Mouse (Mus musculus) spleen, postnatal 14 days (tissue): ENCODE measurements around the gene E2f8.

Experiments
- DNase-seq, 2 experiments: peaks; one replicate each; pipeline ENCODE4 v3.0.0; 2021 to 2022; ENCODE audit warnings: low spot score in 2 of 2

Gene E2f8

DNA sequence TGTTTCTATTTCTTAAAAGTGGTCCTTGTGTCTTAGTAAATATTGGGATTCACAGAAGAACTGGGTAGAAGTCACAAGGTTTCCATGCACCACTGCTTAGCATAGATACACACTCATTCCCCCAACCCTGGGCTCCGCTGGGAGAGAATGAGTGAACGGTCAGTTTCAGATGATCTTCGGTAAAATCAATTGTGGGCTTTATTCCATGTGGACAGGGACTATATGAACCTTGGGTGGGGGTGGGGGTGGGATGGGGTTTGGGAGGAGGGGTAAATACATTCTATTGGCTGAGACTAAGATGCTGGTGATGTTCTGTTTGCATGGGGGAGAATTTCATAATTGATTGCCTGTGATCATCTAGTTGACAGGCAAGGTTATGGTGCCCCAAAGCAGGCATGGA is 25.9 kb downstream of the E2f8 start:
- DNase-seq: no peak

DNA sequence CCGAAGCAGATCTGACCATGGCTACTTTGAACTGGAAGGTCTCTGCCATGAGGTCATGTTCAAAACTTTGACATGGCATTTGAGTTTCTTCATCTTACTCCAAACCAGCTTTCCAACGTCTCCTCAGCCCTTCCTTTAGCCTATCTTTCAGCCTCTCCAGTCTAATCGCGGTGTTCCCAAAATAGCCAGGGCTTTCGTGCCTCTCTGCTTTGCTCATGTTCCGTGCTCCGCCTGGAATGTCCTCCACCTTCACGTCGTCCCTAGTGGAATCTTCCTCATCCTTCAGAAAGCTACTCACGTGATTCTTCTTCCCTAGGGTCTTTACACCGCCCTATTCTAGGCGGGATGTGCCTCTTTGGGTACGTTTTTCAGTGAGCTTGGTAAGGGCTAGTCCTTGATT is 27.9 kb downstream of the E2f8 start:
- no peak for DNase-seq

DNA sequence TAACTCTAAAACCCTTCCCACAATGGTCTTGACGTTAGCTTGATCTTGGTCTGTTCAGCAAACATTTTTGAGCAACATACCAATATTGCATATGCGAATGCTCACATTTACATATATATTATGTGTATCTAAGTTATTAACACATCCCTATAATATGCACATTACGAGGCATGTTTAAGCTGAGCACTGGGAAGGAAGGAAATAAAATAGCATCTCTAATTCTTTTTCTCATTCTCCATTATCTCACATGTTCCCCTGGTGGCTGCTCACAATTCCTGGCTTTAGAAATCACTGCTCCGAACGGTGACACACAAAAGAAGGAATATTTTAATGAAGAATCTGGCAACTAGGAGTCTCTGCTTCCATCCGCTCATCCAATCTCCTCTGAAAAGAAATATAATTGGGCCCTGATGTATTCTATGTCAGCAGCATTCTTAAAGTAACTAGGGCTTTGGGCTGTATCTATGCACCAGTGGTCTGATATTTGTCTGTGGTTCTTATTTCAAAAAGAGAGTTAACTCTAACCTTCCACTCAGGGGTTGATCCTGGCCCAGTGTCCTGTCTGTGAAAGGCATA is 29.8 kb downstream of the E2f8 start:
- DNase-seq: no peak

DNA sequence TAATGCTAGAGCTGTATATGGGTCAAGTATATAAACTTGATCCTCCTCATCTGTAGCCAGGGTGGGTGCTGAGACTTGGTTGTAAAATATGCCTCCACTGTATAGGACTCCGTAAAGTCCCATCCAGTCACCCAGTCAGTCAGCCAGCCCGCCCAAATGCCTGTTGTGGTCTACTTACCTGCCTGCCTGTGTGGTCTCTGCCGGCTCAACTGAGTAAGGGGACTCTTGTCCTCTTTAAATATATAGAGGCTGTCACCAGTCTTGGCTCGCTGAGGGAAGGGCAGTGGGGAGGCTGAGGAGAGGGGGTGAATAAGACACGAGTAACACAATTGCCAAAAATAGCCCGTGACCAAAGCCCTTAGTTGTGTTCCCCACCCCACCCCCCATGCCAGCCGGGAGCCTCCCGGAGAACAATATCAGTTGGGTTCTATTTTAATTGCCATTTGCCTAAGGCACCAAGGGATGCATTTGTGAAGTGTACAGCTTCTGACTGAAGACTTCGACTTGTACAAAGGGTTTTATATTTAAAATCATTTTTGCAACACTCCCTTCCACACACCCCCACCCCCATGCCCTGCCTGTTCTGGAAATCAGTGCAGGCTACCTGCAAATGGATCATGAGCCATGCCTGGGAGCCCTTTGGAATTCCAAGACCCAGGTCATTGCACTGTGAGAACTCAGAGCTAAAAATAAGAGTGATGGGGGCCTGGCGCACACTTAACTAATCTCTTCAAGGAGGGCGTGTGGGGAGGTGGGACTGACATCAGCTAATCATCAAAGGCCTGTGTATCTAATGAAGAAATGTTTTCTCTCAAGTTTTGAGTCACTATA is 33.4 kb downstream of the E2f8 start, which contains the start of gene Csrp3:
Gene Csrp3 (minus strand): TSS at position 214 of the 831 bp plus-strand sequence.
- no peak for DNase-seq

DNA sequence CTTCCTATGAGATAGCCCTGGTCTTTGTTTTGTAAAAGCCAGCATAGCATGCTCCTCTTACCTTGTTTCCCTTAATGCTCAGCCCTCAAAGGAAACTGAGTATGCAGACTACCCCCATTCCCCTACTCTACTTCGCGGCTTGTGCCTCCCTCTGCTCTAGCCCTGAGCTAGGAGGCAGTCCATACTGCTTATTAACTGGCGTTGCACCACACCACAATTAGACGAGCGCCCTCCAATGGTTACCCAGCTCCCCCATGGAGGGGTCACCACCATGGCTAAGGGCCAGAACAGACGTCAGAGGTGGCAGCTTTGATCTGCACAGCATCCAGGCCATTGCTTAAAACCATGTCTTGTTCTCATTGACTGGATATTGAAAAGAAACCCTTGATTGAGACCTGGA is 34.6 kb downstream of the E2f8 start:
- DNase-seq: no peak

DNA sequence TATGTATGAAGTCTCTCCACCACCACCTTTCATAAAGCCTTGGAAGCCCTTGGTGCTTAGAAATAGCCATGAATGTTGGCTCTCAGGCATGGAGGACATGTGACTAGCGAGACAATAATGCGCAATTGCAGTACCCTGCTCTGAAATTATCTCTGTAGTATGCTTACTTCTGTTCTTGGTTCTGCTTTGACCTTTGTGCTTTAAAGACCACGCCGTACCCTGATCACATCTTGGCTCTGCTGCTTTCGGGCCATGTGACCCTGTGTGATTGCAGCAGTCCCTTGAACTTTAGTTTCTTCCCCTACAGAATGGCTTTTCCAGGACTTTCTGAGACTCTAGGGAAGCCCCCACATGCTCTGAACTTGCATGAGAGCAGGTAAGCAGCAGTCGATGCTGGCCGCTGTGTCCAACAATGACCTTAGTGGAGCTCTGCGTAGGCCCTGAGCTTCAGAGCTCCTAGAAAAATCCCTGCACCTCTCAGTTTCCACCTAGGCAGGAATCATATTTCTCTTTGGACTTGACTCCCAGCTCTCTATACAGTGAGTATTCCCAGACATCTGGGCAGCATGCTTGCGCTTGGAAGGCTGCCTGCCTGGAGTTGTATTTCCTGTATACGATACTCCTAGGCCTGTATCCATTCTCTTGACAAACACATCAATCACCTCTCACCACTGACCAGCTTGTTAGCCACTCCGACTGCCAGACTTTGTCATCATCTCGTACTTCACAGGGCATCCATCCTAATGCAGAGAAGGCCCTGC is 36.0 kb downstream of the E2f8 start:
- no peak for DNase-seq

DNA sequence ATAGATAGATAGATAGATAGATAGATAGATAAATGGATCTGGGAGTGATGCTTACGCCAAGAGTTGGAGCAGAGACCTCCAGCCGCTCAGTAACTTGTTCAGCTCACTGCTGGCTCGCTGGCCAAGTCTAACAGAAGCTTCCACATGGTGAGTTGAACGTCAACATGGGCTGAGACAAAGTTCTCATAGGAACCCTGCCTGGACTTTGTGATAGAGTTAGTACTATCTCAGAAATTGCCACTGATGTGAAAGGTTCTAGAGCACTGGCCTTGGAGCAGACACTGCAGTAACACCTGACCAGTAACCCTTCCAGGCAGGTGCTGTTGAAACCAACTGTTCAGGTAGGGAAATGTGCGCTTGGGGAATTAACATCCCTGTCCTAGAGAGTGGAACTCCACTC is 37.9 kb downstream of the E2f8 start:
- no peak for DNase-seq

DNA sequence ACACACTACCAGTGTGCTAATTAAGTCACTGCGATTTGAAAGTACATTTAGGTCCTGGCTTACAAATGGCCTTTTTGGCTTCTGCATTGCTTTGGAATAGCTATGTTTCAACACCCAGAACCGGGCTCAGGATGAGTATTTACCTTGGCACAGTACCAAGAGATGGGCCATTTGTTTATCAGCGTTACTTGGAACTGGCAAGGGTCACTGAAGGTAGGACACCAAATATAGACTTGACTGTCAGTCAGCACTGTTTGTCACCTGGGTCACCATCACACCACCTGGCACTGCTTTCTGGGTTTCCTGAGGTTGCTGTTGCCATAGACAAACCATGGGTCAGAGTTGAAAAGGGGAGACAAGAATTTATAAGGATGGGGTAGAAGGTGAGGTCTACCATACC is 39.0 kb downstream of the E2f8 start:
- no peak for DNase-seq

DNA sequence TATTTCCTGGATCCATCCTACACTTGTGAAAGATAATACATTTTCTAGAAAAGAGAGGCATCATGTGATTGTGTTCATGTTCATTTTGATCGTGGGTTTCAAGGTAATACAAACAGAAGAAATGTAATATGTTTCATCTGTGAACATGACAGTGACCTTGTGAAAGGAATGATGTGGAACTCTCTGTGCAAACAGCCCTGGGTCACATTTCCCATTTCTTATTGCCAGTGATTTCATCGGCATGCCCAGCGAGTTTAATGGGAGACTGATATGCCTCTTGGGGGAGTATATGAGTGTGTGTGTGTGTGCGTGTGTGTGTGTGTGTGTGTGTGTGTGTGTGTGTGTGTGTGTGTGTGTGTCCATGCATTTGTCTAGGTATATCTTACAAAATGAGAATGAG is 39.9 kb downstream of the E2f8 start:
- DNase-seq: no peak

DNA sequence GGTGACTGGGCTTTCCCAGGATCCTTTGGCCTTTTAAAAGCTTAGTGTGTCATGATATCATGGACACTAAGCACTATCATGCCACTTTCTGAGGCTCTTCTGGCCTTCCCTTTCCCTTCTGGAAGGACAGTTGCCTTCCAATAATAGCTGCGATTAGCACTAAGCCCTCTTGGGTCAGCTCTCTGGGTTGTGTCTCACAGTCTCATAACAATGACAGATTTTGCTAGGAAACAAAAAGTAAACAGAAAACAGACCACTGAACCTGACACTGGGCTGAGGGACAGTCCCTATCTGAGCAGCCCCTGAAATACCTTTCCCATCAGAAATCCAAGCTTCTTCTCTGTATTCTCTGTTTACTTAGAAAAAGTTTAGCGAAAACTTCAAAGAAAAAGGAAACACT is 40.9 kb downstream of the E2f8 start:
- DNase-seq: no peak

DNA sequence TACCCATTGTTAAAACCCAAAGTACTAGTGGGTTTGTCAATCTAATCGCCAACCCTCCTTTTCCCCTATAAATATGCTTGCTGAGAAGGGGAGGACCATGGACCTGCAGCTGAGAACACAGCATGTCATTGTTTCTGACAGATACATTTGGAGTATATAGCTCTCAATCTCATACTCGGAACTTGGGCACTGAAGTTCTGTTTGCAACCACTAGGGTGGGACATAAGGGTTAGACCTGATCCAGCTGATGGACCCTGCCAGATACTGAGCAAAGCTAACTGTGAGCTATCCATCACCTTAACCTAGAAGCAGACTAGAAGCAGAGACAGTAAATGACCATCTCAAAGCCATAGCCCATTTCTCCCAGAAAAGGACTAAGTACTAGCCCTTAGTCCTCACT is 43.0 kb downstream of the E2f8 start:
- DNase-seq: no peak

DNA sequence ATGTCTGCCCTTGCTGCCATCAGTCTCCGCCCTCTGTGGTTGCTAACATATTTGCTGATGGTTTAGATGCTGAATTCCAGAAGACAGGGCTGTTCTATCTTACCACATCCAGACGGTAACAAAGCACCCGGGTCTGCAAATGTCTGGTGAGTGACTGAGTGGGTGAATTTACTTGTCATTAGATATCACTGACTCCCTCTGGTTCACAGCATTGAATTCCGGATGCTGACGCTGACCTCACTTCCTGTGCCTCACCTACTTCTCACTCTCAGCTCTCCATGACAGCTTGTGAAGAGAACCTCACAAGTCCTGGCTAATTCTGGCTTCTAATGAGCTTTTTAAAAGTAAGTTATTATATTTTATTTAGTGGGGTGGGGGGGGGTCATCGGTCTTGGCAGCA is 44.4 kb downstream of the E2f8 start:
- DNase-seq: no peak

DNA sequence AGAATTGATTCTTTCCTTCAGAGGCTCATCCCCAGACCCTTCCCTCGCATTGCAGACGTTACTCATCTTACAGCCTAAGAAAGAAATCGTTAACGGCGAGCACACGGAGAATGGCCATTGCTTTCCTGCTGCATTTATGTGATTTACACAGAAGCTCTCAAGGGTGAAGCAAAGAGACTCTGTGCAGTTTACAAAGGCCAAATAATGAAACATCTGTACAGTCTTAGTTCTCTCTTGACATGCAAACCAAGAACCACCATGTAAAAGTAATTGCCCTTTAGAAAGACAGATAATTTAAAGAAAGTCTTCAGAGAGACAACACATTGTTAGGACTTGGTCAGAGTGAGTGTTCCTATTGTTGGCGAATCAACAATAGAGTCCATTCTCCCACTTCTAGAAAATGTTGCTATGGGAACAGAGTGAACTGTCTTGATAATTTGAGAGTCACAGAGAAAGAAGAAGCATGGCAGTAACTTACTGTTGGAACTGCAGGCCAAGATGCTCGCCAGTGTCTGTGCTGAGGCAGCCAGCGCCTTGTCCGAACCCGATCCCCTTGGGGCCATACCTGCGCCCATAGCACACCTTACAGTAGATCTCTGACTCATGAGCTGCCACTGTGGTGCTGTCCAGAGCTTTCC is 46.3 kb downstream of the E2f8 start:
- no peak for DNase-seq

DNA sequence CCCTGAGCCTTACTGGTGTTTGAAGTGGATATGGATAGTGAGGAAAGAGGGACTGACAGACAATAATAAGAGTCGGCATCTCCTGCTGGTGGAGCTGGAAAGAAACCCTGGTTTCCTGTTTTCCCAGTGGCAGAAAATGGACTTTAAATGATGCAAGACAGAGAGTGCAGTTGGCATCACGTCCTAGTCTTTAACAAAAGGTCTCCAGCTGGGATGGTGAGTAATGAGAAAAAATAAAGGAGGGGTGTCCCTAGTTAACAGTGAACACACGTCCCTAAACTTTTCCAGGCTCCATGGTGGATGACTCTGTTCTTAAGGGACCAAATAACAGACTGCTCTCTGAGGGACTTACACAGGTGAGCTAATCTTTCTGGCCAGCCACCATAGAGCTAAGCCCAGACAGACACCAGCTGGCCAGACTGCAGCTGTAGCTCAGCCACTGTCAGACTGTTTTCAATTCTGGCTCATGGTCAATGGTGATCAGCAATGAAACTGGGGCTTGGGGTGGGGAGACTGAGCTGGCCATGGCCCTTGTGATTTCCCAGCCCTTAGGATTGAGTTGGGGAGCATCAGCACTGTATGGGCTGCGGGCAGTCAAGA is 46.9 kb downstream of the E2f8 start:
- DNase-seq: no peak

DNA sequence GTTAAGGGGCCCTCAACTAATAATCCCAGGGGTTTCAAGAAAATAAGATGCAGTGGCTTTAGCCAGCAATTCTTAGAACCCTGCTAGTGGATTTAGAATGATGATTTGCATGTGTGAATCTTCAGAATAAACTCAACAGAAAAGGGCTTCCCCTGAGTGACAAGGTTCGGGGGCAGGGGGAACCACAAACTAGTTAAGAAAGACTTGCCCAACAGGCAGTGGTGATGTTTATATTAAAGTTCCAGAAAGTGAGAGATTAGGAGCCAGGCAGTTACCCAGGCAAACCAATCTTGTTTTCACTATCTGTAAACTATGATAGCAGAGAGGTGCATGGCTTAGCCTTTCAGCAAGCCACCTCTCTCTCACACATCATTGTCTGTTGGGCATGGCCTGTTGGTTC is 48.7 kb downstream of the E2f8 start:
- DNase-seq: no peak

DNA sequence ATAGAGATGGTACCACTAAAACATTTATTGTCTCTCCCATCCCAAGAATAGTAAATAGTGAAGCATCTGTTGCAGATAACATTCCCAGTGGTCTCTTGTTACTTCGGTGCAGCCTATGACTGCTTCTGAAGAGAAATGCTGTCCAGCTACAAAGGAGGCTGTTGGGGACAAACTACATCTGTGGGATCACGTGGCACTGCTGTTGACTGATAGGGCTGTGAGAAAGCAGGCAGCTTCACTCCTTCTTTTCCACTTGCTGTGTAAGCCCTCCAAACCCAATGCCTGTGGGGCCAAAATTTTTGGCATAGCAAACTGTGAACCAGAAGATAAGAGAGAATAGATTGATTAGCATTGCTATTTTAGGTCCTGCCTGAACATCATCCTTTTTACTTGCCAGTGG is 51.0 kb downstream of the E2f8 start:
- no peak for DNase-seq

DNA sequence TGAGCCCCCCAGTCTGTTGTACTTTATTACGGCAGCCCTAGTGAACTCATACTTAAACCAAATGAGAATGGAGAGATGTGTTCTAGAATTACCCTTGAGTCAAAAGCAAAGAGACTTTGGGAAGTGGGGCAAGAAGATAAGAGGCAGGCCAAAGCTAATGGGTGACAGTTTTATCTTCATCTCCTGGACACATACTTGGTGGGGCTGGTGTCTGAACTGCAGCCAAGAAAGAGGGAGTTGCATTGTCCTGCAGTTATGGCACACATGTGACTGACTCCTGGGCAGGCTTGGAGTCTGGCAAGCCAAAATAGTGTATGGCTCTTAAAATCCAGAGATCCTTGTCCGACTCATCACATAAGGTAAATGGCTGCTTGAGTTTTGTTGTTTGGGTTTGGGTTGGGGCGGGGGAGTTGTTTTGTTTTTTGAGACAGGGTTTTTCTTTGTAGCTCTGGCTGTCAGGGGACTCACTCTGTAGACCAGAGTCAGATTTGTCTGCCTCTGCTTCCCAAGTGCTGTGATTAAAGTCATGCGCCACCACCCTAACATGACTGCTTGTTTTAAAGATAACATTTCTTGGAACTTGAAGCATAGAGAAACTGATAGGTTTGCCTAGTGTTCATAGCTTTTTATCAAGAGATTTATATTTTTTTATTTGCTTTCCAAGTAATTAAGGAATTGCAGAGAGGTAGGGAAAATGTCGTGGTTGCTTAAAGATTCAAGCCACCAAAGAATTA is 52.1 kb downstream of the E2f8 start:
- DNase-seq: no peak

DNA sequence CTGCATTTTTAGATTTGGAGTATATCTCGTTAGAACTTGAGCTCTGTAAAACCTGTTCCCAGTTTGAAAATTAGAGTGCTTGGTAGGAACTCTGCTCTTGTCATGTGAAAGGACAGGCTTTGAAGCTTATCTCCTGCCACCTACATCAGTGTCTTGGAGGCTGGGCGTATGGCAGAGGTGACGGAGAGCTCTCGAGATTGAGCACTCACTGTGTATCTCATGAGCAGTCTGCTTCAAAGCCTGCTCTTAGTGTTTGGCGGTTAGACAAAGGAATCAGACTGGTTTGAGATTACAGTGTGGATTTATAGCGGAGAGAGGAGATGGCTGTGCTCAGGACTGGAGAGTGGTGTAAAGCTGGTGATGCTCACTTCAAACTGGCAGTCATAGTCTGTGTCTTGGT is 56.2 kb downstream of the E2f8 start:
- no peak for DNase-seq

DNA sequence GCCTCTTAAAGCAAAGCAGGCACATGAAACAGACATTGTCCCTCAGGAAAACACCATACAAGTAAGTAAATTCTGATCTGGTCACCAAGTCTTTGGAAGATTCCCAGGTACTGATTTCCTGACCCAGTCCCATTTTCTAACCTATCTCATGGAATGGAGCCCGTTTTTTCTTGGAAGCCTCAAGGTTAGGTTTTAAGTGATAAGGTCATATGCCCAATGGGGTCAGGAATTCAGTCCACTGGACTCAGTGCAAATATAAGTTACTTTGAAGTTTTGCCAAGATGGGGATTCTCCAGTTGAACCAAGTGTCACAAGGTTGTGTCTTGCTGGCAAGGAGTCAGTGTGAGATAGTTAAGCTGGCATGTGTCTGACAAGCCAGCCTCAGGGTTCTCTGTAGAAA is 56.7 kb downstream of the E2f8 start:
- DNase-seq: no peak

DNA sequence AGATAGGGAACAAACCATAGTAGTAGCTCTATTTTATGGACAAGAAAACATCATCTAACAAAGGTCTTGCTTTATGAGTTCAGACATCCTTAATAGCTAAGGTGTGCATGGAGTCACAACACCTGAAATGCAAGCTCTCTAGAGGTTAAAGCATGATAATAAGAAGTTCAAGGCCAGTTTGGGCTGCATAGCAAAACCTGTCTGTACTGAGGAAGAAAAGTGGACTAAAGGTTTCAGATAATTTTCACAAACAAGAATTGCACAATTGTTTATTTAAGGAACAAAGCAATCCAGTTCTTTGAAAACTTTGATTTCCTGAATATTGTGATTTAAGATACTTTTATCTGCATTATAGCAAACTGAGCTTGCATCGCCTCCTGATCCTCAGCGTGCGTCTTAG is 57.8 kb downstream of the E2f8 start:
- no peak for DNase-seq

DNA sequence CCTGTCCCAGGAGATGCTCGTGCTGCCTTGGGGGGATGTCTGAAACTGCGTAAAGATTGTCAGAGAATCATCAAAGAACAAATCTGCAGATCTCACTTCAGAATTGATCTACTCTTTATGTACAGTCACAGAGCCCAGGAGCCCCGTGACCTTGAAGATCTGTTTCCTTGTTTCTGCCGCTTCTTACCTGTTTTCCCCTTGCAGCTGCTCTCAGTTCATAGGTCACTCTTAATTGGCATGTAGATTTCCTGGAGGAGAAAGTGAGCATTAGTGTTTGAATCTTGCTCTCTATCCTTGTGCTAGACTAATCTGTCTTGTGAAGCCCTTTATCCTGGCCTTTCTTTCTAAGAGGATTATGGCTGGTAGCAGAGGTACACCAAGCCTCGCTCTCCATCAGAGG is 59.7 kb downstream of the E2f8 start:
- DNase-seq: no peak
